Mouse (Mus musculus) monocyte, adult 5-6 weeks (primary cell): ENCODE results near the gene Smc5. TPM values are rescaled to one million over a fixed set of nuclear protein-coding genes. Genes with fewer than 3 reads are reported as not detected.

Experiments
- ATAC-seq: fragments of 153-309, 156-312 bp; replicated peaks from 2 replicates; pipeline ENCODE4 v1.8.0; 2017; ENCODE audit warnings: mild to moderate bottlenecking; ENCODE audit not compliant: low TSS enrichment, insufficient number of reproducible peaks, severe bottlenecking, poor library complexity, low FRiP score
- total RNA-seq: library from RNA; stranded (forward); fragments of 200-1000, 200-491, 200-594 nt; gene quantifications from 3 replicates; pipeline ENCODE4 v1.2.3, GENCODE M21; 2017

The Smc5 gene
- total RNA-seq, 1 experiment from 2014 or later: 86.2 TPM

GRCm38 (mm10) chr19:23159780-23160395 is 113.8 kb downstream of the Smc5 start:
- no peak; the same call in 1 of the 2 replicates for ATAC-seq

Other genes starting within 250 kb of the Smc5 start
- gene Klf9, start 132.7 kb downstream of the Smc5 start, total RNA-seq: 24.5 to 29.0 TPM (median 24.6 TPM) in 3 replicates
- gene Mamdc2, start 174.5 kb upstream of the Smc5 start, total RNA-seq: 0.75 to 2.2 TPM in 2 of 3 replicates, not detected in the other